Mouse (Mus musculus) gastrocnemius, adult 8-10 months (tissue): ENCODE measurements at regions not wholly inside any gene's neighbourhood (a gene's known extent, or its start where the extent isn't known, plus 50 kb on each side); places are given as distances from the start of the nearest gene placed in this dataset.
A peak's percentile ranks its signal among the peaks of the same experiment; 100 is the strongest.

Source experiments
- DNase-seq, 2 experiments: peaks; one replicate each; pipeline ENCODE4 v3.0.0; 2022; ENCODE audit warnings: low spot score in 2 of 2

DNA sequence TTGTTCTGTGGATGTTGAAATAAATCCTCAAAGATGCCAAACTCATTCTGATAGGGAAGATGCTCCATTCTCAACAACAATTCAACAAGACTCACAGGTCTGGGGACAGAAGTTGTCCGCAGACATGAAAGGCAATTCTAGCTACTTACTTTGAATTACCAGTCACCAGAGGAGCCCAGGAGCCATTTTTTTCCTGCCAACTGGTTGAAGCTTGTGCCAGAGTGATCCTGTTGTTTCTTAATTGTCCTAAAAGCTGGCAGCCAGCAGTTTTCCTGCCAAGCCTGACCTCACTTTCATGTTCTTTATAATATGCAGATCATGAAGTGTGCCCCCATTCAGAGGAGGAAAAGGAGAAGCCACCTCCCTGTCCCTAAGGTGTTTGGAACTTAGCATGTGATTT lies 110.0 kb upstream of the Ankrd1 start:
- DNase-seq = no peak

DNA sequence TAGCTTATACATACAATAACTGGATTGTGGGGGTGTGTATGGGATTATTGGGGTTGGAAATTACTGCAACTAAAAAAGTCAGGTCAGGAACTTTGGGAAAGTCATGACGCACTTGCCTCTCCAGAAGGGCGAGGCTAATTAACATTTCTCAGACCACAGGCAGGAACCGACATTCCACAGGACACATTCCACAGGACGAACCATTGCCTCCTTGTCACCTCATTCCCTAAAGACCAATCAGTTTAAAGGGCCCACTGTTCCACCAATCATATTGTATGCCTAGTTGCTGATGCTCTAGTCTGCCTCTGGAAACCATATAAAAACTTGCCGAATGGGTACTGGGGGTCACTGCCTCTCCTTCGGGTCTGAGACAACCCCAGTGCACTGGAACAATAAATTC lies 113.0 kb upstream of the Pcgf5 start:
- no peak for DNase-seq

DNA sequence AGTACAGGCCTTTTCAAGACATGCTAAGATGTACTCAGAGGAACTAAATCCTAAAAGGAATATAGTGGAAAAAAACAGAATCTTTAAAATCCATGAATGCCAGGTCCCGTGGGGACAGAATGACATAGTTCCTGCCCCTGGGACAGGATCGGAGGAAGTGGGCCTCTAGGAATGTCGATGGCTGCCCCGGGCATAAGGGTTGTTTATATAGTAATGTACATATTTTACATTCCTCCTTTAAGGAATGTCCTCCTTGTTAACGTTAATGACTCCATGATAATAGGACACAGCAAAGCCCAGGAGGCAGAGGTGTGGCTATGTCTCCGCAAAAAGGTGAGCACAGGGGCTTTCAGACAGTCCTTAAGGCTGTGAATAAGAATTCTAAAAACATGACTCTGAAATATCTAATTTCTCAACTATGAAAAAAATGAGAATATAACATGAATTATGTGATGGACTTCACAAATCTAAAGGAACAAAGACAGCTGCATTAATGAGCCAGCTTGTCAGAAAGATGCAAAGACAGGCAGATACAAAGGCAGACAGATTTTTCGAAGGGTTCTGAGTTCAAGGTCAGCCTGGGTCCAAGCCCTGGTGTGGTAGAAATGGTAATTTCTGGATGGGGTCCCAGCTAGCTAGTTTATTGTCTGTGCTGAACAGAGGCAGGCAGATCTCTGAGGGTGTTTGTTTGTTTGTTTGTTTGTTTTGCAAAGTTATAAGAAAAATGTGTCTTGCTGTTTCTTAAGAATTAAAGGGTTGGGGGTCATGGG lies 111.3 kb upstream of the Pcgf5 start:
- no peak for DNase-seq

DNA sequence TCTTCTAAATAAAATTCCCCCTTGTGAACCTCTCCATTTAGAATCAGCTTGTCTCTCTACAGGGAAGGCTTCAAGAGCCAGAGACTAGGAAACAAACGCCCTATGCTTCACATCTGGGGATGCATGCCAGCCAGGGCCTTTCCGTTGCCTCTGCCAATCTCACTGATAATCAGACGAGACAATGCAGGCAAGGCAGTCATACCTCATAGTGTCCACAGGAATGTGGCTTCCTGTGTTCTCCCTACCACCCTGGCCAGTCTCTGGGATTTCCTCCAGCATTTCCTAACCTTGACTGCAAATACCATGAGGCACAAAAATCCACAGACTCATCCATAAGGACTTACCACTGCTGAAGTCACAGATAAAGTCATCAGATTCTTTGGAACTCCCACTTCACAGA lies 110.4 kb upstream of the Pcgf5 start:
- no peak for DNase-seq

DNA sequence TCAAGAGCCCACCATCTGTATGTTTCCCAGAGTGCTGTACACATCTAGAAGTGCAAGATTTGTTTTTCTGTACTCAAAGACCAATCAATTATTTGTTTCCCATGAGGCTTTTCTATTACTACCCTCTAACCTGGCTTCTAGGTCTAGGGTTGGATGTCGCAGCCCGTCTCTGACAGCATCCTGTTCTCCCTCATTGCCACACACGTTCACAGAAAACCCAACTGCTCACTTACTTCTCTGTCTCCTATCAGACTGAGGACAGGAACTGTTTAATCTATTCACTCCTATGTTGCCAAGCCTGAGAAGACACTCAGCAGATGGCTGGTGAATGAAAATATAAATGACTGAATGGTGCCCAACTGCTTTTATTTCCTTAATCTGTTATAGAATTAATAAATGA lies 109.6 kb upstream of the Pcgf5 start:
- no peak for DNase-seq

DNA sequence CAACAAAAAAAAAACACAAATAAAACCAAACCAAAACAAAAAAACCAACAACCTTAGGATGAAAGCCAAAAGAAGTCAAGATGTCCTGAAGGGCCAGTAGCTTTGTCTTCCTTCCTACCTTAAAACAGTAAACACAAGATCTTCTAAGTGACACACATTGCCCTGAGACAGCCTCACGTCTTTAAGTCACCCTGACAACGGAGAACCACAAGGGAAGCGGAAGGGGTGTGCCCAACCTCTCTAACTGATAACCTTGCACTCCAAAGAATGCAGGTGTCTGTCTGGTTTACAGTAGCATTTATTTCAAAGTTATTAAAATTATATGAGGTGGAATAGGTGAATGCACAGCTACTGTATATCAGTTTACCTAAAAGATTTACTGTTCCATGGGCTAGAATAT lies 105.7 kb upstream of the Pcgf5 start:
- no peak for DNase-seq

DNA sequence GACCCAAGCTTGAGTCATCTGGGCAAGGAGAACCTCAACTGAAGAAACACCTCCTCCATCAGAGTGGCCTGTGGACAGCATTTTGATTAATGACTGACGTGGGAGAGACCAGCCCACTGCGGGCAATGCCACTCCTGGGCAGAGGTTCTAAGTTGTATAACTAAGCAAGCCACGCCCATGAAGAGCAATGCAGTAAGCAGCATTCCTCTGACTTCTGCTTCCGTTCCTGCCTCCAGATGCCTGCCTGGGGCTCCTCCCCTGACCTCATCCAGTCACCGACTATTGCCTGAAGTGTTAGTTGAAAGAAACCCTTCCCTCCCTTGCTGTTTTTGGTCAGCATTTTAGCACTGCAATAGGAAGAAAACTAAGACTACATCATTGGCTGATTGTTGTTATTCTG lies 105.2 kb upstream of the Pcgf5 start:
- no peak for DNase-seq

DNA sequence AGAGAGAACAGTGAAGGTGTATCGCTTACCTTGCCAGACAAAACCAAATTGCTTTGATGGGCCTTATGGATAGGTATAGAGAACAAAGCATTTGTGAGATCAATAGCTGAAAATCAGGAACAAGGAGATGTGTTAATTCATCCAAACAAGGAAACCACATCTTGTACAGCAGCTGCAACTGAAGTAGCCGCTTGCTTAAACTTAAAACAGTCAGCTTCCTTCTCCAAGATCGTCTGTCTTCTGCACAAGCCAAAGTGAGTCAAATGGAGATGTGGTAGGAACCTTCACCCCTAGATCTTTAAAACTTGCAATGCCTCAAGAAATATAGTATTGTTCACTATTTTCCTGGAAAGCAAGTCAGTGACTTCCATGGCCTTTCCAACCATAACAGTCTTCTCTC lies 95.6 kb upstream of the Pcgf5 start:
- DNase-seq = no peak

DNA sequence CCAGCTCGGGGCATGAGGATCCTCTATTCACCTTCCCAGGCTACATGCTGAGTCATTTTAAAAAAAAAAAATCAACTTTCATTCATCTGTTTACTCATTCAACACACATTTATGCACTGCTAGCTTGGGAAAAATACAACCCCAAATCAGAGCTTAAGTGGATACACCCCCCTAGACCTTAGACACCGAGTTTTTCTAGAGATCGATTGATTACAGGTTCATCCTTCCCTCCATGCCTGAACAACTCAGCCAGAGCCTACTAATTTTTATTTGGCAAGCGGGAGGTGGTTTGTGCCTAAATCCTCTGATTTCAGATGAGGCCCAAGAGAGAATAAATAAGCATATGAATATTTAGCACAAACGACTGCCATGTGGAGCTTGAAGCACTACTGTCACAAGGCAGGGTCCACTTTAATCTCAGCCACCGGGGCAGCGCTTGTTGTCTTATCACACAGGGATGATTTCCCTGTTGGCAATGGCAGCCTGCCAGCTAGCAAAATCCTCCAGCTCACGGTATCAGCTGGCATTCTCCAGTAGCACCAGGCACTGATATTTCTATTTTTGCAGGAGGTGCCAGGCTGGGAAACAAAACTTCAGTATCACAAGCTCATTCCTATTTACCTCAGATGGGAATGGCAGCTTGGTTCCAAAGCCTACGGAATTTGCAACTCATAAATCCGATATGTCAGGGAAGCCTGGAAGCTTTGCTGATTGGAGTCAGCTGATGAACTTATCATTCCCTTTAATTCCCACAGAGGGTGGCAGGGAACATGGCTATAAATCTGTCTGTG lies 90.2 kb upstream of the Pcgf5 start:
- no peak for DNase-seq

DNA sequence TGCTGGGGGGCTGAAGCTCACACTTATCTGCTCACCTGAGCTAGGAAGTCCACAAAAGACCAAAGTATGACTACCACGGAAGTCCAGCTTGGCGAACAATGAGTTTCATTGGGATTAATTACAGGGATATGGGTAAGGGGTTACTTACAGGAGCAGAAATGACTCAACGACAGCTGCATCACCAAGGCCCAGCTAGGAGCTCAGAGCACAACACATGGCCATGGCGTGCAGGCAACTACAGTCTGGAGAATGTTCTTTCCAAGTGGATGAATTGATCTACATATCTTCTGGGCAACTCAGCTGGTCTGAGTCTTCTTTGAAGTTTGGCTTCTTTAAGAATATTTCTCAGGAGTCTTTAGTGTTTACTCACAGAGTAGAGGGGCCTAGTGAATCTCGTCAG lies 86.3 kb upstream of the Pcgf5 start:
- DNase-seq = no peak

DNA sequence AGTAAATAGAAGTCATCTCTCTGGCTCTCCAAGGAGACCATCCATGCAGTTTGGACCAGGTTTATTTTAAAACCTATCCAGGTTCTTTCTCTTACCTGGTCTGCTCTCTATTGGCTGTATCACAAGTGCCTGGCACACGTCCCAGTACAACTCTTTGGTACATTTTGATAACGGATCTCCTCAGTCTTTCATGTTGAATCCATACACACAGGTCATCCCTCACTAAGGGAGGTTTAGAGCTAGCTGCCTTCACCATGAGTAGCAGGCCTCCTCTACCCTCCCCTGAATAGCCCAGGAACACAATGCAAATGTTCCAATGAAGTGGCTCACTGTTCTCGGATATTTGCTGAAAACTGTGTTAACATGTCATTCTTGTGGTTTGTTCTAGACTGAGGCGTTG lies 84.2 kb upstream of the Pcgf5 start:
- DNase-seq = no peak

DNA sequence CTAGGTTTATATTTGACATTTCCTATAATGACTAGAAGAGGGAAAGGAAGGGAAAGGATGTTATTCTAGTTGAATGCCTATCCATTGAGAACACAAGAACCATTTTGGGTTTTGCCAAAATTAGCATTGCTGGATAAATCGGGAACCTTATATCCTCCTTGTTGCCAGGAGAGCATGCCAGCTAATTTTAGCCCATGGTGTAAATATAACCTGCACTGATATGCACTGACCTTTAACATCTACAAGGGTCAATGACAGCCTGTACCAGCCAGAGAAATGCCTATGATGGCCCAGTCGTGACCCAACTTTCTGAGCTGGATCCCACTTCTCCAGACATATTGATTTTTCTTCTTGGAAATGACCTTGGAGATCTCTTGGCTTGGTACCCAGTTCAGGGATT lies 83.7 kb upstream of the Pcgf5 start:
- peak; percentile 32 to 62 for DNase-seq

DNA sequence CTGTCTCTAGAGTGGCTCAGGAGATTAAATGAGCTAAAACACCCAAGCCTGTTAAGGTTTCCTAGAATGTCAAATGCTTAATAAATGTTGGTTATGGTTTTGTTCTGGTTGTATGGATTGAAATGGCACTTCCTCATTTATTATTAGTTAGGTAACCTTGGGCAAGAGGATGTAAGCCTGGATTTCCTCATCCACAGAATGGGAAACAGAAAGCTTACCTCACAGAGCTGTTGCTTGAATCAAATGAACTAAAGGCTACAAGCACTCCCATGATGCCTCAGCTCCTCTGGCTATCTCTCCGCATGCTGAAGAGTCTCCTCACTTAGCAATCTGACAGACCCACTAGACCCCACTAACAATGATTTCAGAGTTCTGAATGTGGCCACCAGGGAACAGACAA lies 82.8 kb upstream of the Pcgf5 start:
- DNase-seq = no peak

DNA sequence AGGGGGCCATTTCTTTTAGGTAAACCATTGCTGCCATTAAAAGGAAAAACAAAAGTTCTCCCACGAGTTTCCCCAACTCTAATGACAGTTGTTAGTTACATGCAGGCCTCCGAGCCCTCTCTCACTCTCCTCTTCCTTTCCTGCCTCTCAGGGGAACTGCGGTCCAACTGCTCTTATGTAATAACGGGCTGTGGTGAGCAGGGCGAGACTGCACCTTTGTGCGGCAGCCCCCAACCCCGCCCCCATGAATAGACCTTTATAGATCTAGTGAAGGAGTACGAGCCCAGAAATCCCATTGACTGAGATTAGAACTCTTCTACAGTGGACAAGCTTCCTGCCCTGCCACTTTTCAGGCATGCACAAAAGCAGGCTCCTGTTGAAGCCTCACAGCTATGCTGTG lies 81.8 kb upstream of the Pcgf5 start:
- no peak for DNase-seq

DNA sequence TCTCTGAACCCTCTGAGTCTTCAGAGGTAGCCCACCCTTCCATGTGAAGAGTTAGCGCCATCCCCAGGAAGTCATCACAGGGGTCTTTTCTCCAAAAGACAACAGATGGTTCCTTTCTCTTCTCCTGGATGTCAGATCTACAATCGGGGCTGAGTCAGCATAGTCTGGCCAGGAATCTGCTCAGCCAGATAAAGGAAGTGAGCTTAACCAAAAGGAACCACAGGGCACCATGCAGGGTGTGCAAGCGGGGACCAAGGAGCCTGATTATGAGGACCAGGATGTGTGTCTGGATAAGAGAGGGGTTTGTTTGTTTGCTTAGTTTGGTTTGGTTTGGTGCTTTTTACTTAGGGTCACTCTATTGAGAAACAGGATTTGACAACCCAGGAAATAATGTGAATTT lies 74.6 kb upstream of the Pcgf5 start:
- no peak for DNase-seq

DNA sequence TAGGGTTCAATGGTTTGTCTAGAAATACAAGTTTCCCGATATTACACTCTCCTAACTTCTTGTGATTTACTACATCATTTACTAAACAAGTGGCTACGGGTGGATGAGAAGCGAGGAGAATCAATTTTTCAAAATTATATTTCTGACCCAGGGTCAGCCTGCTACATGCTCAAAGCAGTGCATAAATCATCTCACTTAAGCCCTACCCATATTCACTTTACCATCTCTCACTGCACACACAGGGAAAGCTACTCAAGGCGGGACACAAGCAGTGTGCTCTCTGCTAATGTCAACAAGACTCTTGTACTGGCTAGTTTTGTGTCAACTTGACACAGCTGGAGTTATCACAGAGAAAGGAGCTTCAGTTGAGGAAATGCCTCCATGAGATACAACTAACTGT lies 62.6 kb upstream of the Pcgf5 start:
- no peak for DNase-seq

DNA sequence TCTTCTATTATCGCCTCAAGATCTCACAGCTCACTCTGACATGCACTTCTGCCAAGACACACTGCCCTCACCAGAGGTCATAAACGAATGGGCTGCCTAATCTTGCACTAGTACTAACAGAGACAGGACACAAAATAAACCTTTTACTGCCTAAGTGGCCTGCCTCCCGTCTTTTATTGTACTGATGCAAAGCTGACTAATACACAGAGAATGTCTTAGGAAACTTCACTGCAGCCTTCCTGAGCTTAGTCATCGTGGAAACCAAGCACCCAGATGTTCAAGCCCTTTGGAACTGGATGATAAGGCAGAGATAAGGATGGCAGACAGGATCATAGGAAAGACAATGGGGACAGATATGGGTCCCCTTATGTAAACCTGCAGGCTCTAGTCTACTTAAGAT lies 57.3 kb upstream of the Pcgf5 start:
- no peak for DNase-seq

DNA sequence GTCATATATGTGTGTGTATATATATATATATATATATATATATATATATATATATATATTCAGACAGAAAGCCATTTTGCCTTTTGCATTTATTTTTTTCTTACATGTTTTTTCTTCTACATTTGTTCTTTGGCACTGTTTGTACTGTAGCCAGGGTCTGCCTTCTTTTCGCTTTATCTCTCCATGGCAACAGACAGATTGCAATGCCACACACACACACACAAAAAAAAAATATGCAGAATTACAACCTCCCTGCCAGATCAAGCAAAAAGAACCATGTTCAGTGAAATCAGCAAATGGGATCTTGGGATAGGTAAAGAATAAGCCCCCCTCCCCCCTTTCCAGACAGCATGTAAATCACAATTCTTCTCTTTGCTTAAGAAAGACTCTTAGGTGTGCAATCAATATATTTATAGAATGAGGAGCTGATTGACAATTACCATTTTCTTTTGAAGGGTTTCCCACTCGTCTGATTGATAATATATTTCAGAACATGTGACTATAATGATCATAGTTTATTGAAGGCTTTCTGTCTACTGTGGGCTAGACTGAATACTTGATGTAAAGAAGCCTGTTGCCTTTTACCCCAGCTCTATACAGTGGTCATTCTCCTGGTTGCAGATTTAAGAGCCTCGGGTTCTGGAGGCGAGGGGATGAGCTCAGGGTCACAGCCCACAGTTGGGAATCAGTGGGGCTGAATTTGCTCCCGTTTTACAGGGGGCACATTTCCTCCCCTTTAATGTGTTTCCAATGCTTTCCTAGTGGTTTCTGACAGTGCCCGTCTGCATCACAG lies 54.7 kb upstream of the Pcgf5 start:
- DNase-seq = no peak
